Mouse (Mus musculus): ENCODE measurements around the gene Ttc16. TPM values are rescaled to one million over a fixed set of nuclear protein-coding genes. Genes with fewer than 3 reads are reported as not detected.
A peak's percentile ranks its signal among the peaks of the same experiment; 100 is the strongest.

The Ttc16 gene
- polyA plus RNA-seq, 1 experiment = 0.14 TPM

DNA sequence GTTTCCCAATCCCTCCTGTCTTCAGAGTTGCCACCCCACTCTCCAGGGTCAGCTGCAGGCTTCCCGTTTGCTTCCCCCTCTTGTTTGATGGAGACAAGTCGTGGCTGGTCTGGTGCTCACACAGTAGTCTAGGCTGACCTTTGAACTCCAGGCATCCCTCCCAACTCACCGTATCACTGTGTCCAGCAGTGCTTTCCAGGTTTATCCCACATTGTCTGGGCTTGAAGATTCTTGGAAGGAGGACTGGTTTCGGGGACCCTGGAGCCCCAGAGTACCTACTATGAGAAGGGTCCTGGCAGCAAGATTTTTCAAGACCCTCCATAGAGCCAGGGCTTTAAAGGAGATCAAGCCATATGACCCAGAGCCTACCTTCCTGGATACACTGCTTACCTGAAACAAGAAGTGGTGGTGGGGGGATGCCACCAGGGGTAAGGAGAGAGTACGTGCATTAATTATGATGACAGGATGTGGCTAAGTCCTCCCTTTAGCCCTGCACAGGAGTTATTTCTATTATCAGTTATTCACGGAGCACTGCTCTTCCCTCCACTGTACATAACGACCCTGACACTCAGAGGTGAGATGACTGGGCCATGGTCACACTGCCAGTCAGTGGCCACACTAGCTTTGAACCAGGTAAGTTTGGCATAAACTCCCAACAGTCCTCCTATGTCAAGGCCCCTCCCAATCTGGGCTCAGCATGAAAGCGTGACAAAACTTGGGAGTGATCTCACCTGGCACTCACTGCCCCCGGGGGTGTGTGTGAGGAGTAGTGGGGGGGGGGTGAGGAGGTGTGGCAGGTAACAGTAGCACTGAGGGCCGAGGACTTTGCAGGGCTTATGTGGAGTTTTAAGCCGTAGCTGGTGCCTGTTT is 61.1 kb downstream of the Ttc16 start:
- Histone ChIP-seq H3K79me3 (ENCODE audit: low read depth) (peaks cover 29% of the 10 kb centered on the region), H3K27me3 (ENCODE audit: control insufficient read depth, insufficient read depth, insufficient read length) (no peaks in the 10 kb centered on the region), H3K36me3 (ENCODE audit: control insufficient read depth, insufficient read depth) (peaks cover 24% of the 10 kb centered on the region), H3K79me2 (ENCODE audit: control insufficient read depth, insufficient read depth) (peaks cover 33% of the 10 kb centered on the region), H3ac (ENCODE audit: control insufficient read depth, insufficient read length, low read depth) (no peak overlapping the region), H3K4me3 (ENCODE audit: insufficient read depth, poor library complexity, severe bottlenecking) (no peak overlapping the region)
- TF ChIP-seq USF1 (IDR thresholded peaks at IDR 0.05; ENCODE audit: low read depth) = no peak
- no peak for TF ChIP-seq MYOD1 (IDR thresholded peaks at IDR 0.05; ENCODE audit: control insufficient read depth, insufficient read length, low read depth)
- TF ChIP-seq MAX (IDR thresholded peaks at IDR 0.05) = no peak
- TF ChIP-seq MYOG (IDR thresholded peaks at IDR 0.05; ENCODE audit: control insufficient read depth, extremely low read depth, insufficient read length) = no peak
- no peak for TF ChIP-seq CEBPB (IDR thresholded peaks at IDR 0.05; ENCODE audit: low read depth)
- no peak for TF ChIP-seq FOSL1 (IDR thresholded peaks at IDR 0.05; ENCODE audit: insufficient read depth, low read length, poor library complexity, severe bottlenecking)
- no peak for TF ChIP-seq CTCF (IDR thresholded peaks at IDR 0.05; ENCODE audit: control insufficient read depth, insufficient read depth, insufficient read length)

DNA sequence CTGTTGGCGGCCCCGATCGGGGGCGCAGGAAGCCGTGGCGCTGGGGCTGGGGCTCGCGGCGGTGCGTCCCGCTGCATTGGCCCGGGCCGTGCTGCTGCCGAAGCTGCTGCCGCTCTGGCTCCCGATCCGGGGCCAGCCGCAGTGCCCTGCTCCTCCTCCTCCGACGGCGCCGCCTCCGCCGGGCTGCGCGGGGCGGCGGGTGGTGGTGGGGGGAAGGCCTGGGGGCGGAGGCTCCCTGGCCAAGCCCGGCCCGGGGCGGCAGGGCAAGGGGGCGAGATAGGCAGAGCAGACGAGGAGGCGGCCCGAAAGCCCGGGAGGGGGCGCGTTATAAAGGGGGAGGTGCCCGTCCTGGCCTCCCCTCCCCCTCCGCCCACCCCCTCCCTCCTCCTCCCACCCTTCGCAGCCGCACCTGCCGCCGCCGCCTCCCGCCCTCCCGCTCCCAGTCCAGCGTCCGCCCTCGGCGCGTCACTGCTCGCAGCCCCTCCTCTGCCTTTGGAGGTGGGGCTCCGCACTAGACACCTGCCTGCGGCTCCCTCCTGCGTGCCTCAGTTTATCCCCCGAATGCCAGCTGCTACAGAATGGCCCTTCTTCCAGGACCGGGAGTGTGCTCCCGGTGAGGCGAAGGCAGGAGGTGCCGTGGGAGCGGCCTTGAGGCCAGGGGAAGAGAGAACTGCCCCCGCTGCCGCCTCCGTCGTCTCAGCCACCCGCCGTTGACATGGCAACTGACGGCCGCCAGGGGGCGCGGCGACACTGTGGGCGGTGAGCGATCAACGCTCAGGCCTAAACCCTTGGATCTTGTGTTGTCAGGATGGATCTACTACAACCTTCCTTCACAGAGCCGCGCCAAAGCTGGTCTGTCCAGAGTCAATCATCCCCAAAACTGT is 62.3 kb downstream of the Ttc16 start, which contains the start of gene Cdk9:
TSS of gene Cdk9 (minus strand) at position 143 of the 884 bp plus-strand sequence.
- peaks cover 36% of the 10 kb centered on the region for H3K36me3 ChIP-seq (ENCODE audit: control insufficient read depth, insufficient read depth)
- peaks cover 35% of the 10 kb centered on the region for H3K79me3 ChIP-seq (ENCODE audit: low read depth)
- peak within 1 kb of the TSS; percentile 96 for H3K4me3 ChIP-seq (ENCODE audit: insufficient read depth, poor library complexity, severe bottlenecking)
- peak within 1 kb of the TSS; percentile 93 for H3ac ChIP-seq (ENCODE audit: control insufficient read depth, insufficient read length, low read depth)
- no peaks in the 10 kb centered on the region for H3K27me3 ChIP-seq (ENCODE audit: control insufficient read depth, insufficient read depth, insufficient read length)
- TF ChIP-seq CTCF (IDR thresholded peaks at IDR 0.05; ENCODE audit: control insufficient read depth, insufficient read depth, insufficient read length) = peak; percentile 99
- TF ChIP-seq MYOD1 (IDR thresholded peaks at IDR 0.05; ENCODE audit: control insufficient read depth, insufficient read length, low read depth) = no peak
- no peak for TF ChIP-seq CEBPB (IDR thresholded peaks at IDR 0.05; ENCODE audit: low read depth)
- H3K79me2 ChIP-seq (ENCODE audit: control insufficient read depth, insufficient read depth) = peaks cover 45% of the 10 kb centered on the region

DNA sequence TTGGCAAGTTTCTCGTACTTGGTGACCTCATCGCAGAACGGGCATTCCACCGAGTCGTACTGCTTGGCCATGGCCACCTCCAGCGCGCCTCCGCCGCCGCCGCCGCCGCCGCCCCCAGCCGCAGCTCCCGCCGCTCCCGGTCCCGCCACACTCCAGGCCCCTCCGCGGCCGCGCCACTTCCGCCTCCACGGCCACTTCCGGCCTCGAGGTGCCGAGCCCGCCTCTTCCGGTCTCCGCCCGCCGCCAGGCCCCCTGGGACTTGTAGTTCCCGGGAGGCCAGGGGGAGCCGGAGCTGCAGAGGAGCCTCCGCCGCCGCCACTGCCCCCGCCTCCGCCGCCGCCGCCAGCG is 62.9 kb downstream of the Ttc16 start:
- TF ChIP-seq MAX (IDR thresholded peaks at IDR 0.05) (no peak), USF1 (IDR thresholded peaks at IDR 0.05; ENCODE audit: low read depth) (no peak), MYOG (IDR thresholded peaks at IDR 0.05; ENCODE audit: control insufficient read depth, extremely low read depth, insufficient read length) (no peak), FOSL1 (IDR thresholded peaks at IDR 0.05; ENCODE audit: insufficient read depth, low read length, poor library complexity, severe bottlenecking) (no peak), MYOD1 (IDR thresholded peaks at IDR 0.05; ENCODE audit: control insufficient read depth, insufficient read length, low read depth) (no peak), CEBPB (IDR thresholded peaks at IDR 0.05; ENCODE audit: low read depth) (no peak)
- peak overlapping the region; percentile 93 for H3ac ChIP-seq (ENCODE audit: control insufficient read depth, insufficient read length, low read depth)
- peaks cover 42% of the 10 kb centered on the region for H3K36me3 ChIP-seq (ENCODE audit: control insufficient read depth, insufficient read depth)
- H3K79me3 ChIP-seq (ENCODE audit: low read depth) = peaks cover 38% of the 10 kb centered on the region
- H3K79me2 ChIP-seq (ENCODE audit: control insufficient read depth, insufficient read depth) = peaks cover 51% of the 10 kb centered on the region
- no peaks in the 10 kb centered on the region for H3K27me3 ChIP-seq (ENCODE audit: control insufficient read depth, insufficient read depth, insufficient read length)
- peak overlapping the region; percentile 96 for H3K4me3 ChIP-seq (ENCODE audit: insufficient read depth, poor library complexity, severe bottlenecking)

DNA sequence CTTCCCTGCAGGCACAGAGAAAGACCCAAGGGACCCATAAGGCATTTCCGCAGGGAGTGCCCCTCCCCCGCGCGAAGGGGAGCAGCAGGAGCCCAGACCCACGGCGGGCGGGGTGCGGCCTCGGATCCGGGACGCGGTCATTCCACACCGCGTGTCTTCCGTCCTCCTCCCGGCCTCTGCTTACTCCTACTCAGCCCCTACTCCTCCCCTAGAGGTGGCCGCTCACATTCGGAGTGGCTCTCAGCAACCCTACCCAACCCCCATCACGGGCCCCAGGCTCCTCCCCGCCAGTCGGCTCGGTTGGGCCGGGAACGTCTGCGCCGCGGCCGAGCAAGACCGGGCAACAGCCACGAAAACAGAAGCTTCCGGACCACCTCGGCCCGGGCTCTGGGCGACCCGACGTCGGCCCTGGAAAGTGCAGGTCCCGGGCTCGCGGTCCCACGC is 63.3 kb downstream of the Ttc16 start:
- Histone ChIP-seq H3K79me2 (ENCODE audit: control insufficient read depth, insufficient read depth) (peaks cover 56% of the 10 kb centered on the region), H3K4me3 (ENCODE audit: insufficient read depth, poor library complexity, severe bottlenecking) (peak overlapping the region; percentile 96), H3ac (ENCODE audit: control insufficient read depth, insufficient read length, low read depth) (peak overlapping the region; percentile 93), H3K27me3 (ENCODE audit: control insufficient read depth, insufficient read depth, insufficient read length) (no peaks in the 10 kb centered on the region), H3K36me3 (ENCODE audit: control insufficient read depth, insufficient read depth) (peaks cover 46% of the 10 kb centered on the region), H3K79me3 (ENCODE audit: low read depth) (peaks cover 40% of the 10 kb centered on the region)
- no peak for TF ChIP-seq MYOD1 (IDR thresholded peaks at IDR 0.05; ENCODE audit: control insufficient read depth, insufficient read length, low read depth)
- TF ChIP-seq USF1 (IDR thresholded peaks at IDR 0.05; ENCODE audit: low read depth) = no peak
- no peak for TF ChIP-seq MAX (IDR thresholded peaks at IDR 0.05)
- TF ChIP-seq MYOG (IDR thresholded peaks at IDR 0.05; ENCODE audit: control insufficient read depth, extremely low read depth, insufficient read length) = no peak
- no peak for TF ChIP-seq CEBPB (IDR thresholded peaks at IDR 0.05; ENCODE audit: low read depth)
- TF ChIP-seq FOSL1 (IDR thresholded peaks at IDR 0.05; ENCODE audit: insufficient read depth, low read length, poor library complexity, severe bottlenecking) = no peak
- no peak for TF ChIP-seq CTCF (IDR thresholded peaks at IDR 0.05; ENCODE audit: control insufficient read depth, insufficient read depth, insufficient read length)

DNA sequence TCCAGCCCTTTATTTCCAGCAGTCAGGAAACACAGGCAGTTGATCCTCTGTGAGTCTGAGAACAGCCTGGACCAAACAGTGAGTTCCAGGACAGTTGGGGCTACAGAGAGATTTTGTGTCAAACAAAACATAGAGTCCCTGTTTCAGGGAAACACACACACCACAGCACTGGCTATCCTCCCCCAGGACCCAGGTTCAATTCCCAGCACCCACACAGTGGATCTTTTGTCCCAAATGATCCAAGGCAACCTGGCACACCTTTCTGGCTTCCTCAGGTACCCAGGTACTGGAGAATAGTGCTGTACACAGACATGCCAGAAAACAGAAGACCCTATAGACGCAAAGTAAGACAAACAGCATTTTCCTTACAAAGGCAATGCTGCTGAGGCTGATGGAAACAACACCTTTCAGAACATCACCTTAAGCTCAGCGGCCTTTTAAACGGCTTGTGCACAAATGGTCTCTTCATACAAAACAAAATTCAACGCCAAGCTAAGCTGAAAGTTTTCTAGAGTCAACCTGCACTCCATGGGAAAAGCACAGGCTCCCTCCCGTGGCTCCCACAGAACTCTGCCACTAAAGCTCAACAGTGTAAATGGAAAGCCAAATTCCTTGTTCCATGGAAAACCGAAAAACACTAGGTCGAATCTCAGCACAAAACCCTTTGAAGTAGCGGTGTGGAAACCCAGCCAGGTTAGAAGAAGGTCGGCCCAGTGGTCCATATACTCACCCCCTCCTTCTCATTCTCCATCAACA is 64.0 kb downstream of the Ttc16 start:
- peaks cover 62% of the 10 kb centered on the region for H3K79me2 ChIP-seq (ENCODE audit: control insufficient read depth, insufficient read depth)
- H3K4me3 ChIP-seq (ENCODE audit: insufficient read depth, poor library complexity, severe bottlenecking) = peak overlapping the region; percentile 96
- peak overlapping the region; percentile 93 for H3ac ChIP-seq (ENCODE audit: control insufficient read depth, insufficient read length, low read depth)
- H3K36me3 ChIP-seq (ENCODE audit: control insufficient read depth, insufficient read depth) = peaks cover 53% of the 10 kb centered on the region
- TF ChIP-seq MYOD1 (IDR thresholded peaks at IDR 0.05; ENCODE audit: control insufficient read depth, insufficient read length, low read depth) = no peak
- TF ChIP-seq CEBPB (IDR thresholded peaks at IDR 0.05; ENCODE audit: low read depth) = no peak
- no peak for TF ChIP-seq USF1 (IDR thresholded peaks at IDR 0.05; ENCODE audit: low read depth)
- no peak for TF ChIP-seq CTCF (IDR thresholded peaks at IDR 0.05; ENCODE audit: control insufficient read depth, insufficient read depth, insufficient read length)
- TF ChIP-seq MYOG (IDR thresholded peaks at IDR 0.05; ENCODE audit: control insufficient read depth, extremely low read depth, insufficient read length) = no peak
- TF ChIP-seq FOSL1 (IDR thresholded peaks at IDR 0.05; ENCODE audit: insufficient read depth, low read length, poor library complexity, severe bottlenecking) = no peak
- TF ChIP-seq MAX (IDR thresholded peaks at IDR 0.05) = no peak
- peaks cover 44% of the 10 kb centered on the region for H3K79me3 ChIP-seq (ENCODE audit: low read depth)
- H3K27me3 ChIP-seq (ENCODE audit: control insufficient read depth, insufficient read depth, insufficient read length) = no peaks in the 10 kb centered on the region

Measured in C2C12 (cell line).